Mouse (Mus musculus): Measurements from ENCODE around the gene Rdh16f1.

GRCm38 (mm10) chr10:127750136-127750777, 9.3 kb upstream of the Rdh16f1 start:
- TF ChIP-seq CTCF (IDR thresholded peaks at IDR 0.05; ENCODE audit: low read depth) (no peak), EP300 (IDR thresholded peaks at IDR 0.05; ENCODE audit: low read depth) (no peak)
